Mouse (Mus musculus) stomach, postnatal 0 days (tissue): ENCODE measurements at regions not wholly inside any gene's neighbourhood (a gene's known extent, or its start where the extent isn't known, plus 50 kb on each side); places are given as distances from the start of the nearest gene placed in this dataset.

ENCODE experiments used
- CTCF ChIP-seq: IDR thresholded peaks from 2 replicates; pipeline ENCODE4 v1.5.1; 2016; ENCODE audit warnings: antibody characterized with exemption, low read depth, mild to moderate bottlenecking, moderate library complexity
- EP300 ChIP-seq: optimal IDR thresholded peaks from 2 replicates; pipeline ENCODE3; 2016; ENCODE audit warnings: antibody characterized with exemption

- TF ChIP-seq CTCF (no peak), EP300 (no peak)
These were observed 84.5 kb downstream of the Nr2f2 start for GRCm38 (mm10) chr7:70281891-70282515.
